Mouse (Mus musculus) heart, embryonic 16.5 days (tissue): Measurements from ENCODE around the gene Gcnt2. TPM values are rescaled to one million over a fixed set of nuclear protein-coding genes. Genes with fewer than 3 reads are reported as not detected.
A peak's percentile ranks its signal among the peaks of the same experiment; 100 is the strongest.
"Not testable (repeated sequence)": the region's sequence is repeated elsewhere in the genome, so short reads cannot be mapped to it uniquely, and the experiment has no call there.

Experiments used
- ATAC-seq: fragments of 200-750 bp; cut with Nextera tagmentation; replicated peaks from 2 replicates; pipeline ENCODE4 v1.8.0; 2017; ENCODE audit warnings: moderate number of reproducible peaks; ENCODE audit not compliant: insufficient read depth, low FRiP score; ENCODE audit errors: extremely low read depth
- H3K27ac ChIP-seq: fragments of 300-500 bp; sonication (generic); 2 replicates; pipeline ENCODE4 v1.5.1; 2014; ENCODE audit warnings: mild to moderate bottlenecking, low read length, control low read depth, moderate library complexity
- H3K27me3 ChIP-seq: fragments of 300-500 bp; sonication (generic); 2 replicates; pipeline ENCODE4 v1.6.1; 2014; ENCODE audit warnings: low read length, mixed read lengths; ENCODE audit not compliant: control insufficient read depth, insufficient read depth
- H3K36me3 ChIP-seq: fragments of 300-500 bp; sonication (generic); 2 replicates; pipeline ENCODE4 v1.6.1; 2014; ENCODE audit not compliant: control insufficient read depth, insufficient read depth
- H3K4me1 ChIP-seq: fragments of 300-500 bp; sonication (generic); 2 replicates; pipeline ENCODE4 v1.6.1; 2014; ENCODE audit warnings: low read length, mixed read lengths; ENCODE audit not compliant: control insufficient read depth, insufficient read depth
- H3K4me2 ChIP-seq: fragments of 300-500 bp; sonication (generic); 2 replicates; pipeline ENCODE4 v1.6.1; 2014; ENCODE audit warnings: low read depth, mild to moderate bottlenecking, control low read depth, low read length
- H3K4me3 ChIP-seq: fragments of 300-500 bp; sonication (generic); 2 replicates; pipeline ENCODE4 v1.5.1; 2014; ENCODE audit warnings: mild to moderate bottlenecking, control low read depth, low read length
- H3K9ac ChIP-seq: fragments of 300-500 bp; sonication (generic); 2 replicates; pipeline ENCODE4 v1.6.1; 2014; ENCODE audit warnings: low read length, control low read depth
- H3K9me3 ChIP-seq: fragments of 300-500 bp; sonication (generic); replicated peaks from 2 replicates; pipeline ENCODE4 v1.6.1; 2016; ENCODE audit warnings: low read length; ENCODE audit not compliant: control insufficient read depth
- WGBS: fragments of 180-500 bp; shearing (Covaris S2); extraction: QIAGEN DNeasy Blood & Tissue Kit; methylation state at CpG from one replicate; pipeline ENCODE4 v1.1.7; 2014; 5-methylcytosine and 5-hydroxymethylcytosine counted together
- polyA plus RNA-seq: library from polyadenylated mRNA; unstranded; fragments of >200 nt; fragmentation: Nextera tagmentation; extraction: Ambion mirVana; gene quantifications from 2 replicates; pipeline ENCODE4 v1.2.1, GENCODE M21; 2015

Gene Gcnt2
- polyA plus RNA-seq, 1 experiment from 2014 or later: 5.0 TPM

- ATAC-seq: peak; percentile 62
- Histone ChIP-seq H3K4me1 (peaks cover 20% of the 10 kb centered on the region), H3K9ac (peak overlapping the region; percentile 76), H3K4me2 (peak overlapping the region; percentile 96), H3K36me3 (no peaks in the 10 kb centered on the region), H3K4me3 (peak overlapping the region; percentile 74), H3K9me3 (no peaks in the 10 kb centered on the region), H3K27ac (no peak overlapping the region), H3K27me3 (no peaks in the 10 kb centered on the region)
- 0% methylated on average over 38 of the region's 38 CpGs for WGBS
Observed at GRCm38 (mm10) chr13:40917161-40918091, 57.9 kb downstream of the Gcnt2 start.

- Histone ChIP-seq H3K27me3 (no peaks in the 10 kb centered on the region), H3K4me3 (no peak overlapping the region), H3K27ac (no peak overlapping the region), H3K4me1 (peaks cover 18% of the 10 kb centered on the region), H3K9me3 (no peaks in the 10 kb centered on the region), H3K9ac (no peak overlapping the region), H3K4me2 (no peak overlapping the region), H3K36me3 (no peaks in the 10 kb centered on the region)
- WGBS: 33% methylated on average over 8 of the region's 8 CpGs
- peak; percentile 50; the same call in 1 of the 2 replicates for ATAC-seq
Observed at GRCm38 (mm10) chr13:40921326-40922059, 61.9 kb downstream of the Gcnt2 start.

DNA sequence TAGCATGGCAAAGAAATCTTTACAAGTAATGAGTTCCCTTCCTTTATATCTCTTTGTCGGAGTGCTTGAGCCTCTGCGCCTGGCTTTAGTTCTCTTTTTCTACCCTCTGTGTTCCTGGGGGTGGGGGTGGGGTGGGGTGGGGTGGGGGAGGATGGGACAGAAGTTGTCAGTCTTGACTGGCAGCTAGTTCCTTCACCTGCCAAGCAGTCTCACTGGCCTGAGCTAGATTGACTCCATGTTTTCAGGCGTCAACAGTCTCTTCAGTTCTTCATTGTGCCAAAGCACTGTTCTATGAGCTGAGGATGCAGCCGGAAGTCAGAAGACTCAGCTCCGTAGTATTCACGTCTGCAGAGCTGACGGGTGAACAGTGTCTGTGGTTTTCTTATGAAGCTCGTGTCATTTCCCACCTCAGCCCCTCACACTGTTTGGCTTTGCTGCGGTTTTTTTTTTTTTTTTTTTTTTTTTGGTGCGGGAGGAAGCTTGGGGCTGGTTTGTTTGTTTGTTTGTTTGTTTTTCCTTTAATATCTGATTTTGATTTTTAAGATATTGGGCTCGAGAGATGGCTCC, 62.8 kb downstream of the Gcnt2 start:
- Histone ChIP-seq H3K9me3 (no peaks in the 10 kb centered on the region), H3K36me3 (no peaks in the 10 kb centered on the region), H3K9ac (no peak overlapping the region), H3K4me2 (no peak overlapping the region), H3K4me1 (peaks cover 11% of the 10 kb centered on the region; the same call in 1 of the 2 replicates), H3K4me3 (no peak overlapping the region), H3K27me3 (no peaks in the 10 kb centered on the region), H3K27ac (no peak overlapping the region)
- ATAC-seq: no peak
- 77% methylated on average over 11 of the region's 11 CpGs for WGBS

- no peak overlapping the region for H3K4me3 ChIP-seq
- no peaks in the 10 kb centered on the region for H3K9me3 ChIP-seq
- no peaks in the 10 kb centered on the region for H3K36me3 ChIP-seq
- H3K4me1 ChIP-seq: peaks cover 9% of the 10 kb centered on the region; the same call in 1 of the 2 replicates
- H3K27ac ChIP-seq: no peak overlapping the region
- H3K9ac ChIP-seq: no peak overlapping the region
- ATAC-seq: no peak
- 60% methylated on average over 4 of the region's 4 CpGs for WGBS
- no peaks in the 10 kb centered on the region for H3K27me3 ChIP-seq
- H3K4me2 ChIP-seq: no peak overlapping the region
Observed at GRCm38 (mm10) chr13:40923756-40924315, 64.3 kb downstream of the Gcnt2 start.

GRCm38 (mm10) chr13:40928192-40928898, 68.8 kb downstream of the Gcnt2 start:
- Histone ChIP-seq H3K9ac (peak overlapping the region; percentile 9; the same call in 1 of the 2 replicates), H3K4me3 (no peak overlapping the region), H3K36me3 (no peaks in the 10 kb centered on the region), H3K4me2 (no peak overlapping the region), H3K9me3 (no peaks in the 10 kb centered on the region), H3K4me1 (peaks cover 5% of the 10 kb centered on the region; the same call in 1 of the 2 replicates), H3K27ac (peak overlapping the region; percentile 27; the same call in 1 of the 2 replicates), H3K27me3 (no peaks in the 10 kb centered on the region)
- 65% methylated on average over 9 of the region's 9 CpGs for WGBS
- ATAC-seq: no peak

GRCm38 (mm10) chr13:40931871-40932270, 72.3 kb downstream of the Gcnt2 start:
- not testable (repeated sequence) for H3K27ac ChIP-seq, H3K4me1 ChIP-seq, H3K36me3 ChIP-seq, H3K9me3 ChIP-seq, H3K4me3 ChIP-seq, H3K4me2 ChIP-seq, H3K9ac ChIP-seq, H3K27me3 ChIP-seq
- peak; percentile 66 for ATAC-seq
- WGBS: no CpG with 5 or more reads among the region's 2 CpGs

GRCm38 (mm10) chr13:40932573-40932972, 73.0 kb downstream of the Gcnt2 start:
- H3K4me2 ChIP-seq: no peak overlapping the region
- 74% methylated on average over 5 of the region's 5 CpGs for WGBS
- no peak overlapping the region for H3K9ac ChIP-seq
- ATAC-seq: no peak
- no peaks in the 10 kb centered on the region for H3K27me3 ChIP-seq
- no peak overlapping the region for H3K27ac ChIP-seq
- no peaks in the 10 kb centered on the region for H3K9me3 ChIP-seq
- H3K4me3 ChIP-seq: no peak overlapping the region
- peaks cover 5% of the 10 kb centered on the region; the same call in 1 of the 2 replicates for H3K4me1 ChIP-seq
- H3K36me3 ChIP-seq: no peaks in the 10 kb centered on the region

GRCm38 (mm10) chr13:40934341-40934740, 74.8 kb downstream of the Gcnt2 start:
- no peak for ATAC-seq
- H3K27ac ChIP-seq: no peak overlapping the region
- 67% methylated on average over 3 of the region's 3 CpGs for WGBS

More at GRCm38 (mm10) chr13:40934341-40934740, 74.8 kb downstream of the Gcnt2 start:
- no peaks in the 10 kb centered on the region for H3K36me3 ChIP-seq
- H3K9ac ChIP-seq: no peak overlapping the region
- no peaks in the 10 kb centered on the region for H3K9me3 ChIP-seq
- peaks cover 18% of the 10 kb centered on the region for H3K4me1 ChIP-seq
- no peak overlapping the region for H3K4me3 ChIP-seq
- H3K4me2 ChIP-seq: no peak overlapping the region
- H3K27me3 ChIP-seq: no peaks in the 10 kb centered on the region
